ENCODE assay signal across 17 mouse cellular contexts in the genomic region with DNA sequence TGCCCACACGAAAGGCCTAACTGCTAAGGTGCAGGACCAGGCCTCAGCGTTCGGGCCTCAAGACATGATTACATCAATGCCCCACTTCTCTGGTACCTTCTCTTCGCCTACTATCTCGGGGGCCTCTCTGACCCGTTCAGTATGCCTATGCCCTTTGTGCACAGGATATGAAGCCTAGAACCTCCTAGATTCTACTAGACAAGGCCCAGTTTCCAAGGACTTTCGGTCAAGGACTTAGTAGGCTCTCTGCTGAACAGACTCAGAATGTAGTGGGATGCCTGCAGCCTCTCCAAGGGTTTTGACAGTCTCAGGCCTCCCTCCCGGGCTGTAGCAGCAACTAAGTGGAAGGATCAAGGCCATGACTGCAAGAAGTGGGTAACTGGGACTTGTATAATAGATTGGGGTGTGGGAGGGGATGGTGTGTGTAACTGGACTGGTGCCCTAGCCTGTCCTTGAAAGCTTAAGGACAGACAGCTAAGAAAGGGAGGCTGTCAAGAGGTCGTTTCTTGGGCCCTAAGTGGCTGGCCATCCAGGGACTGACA. TPM values are rescaled to one million over a fixed set of nuclear protein-coding genes. Genes with fewer than 3 reads are reported as not detected.
DNase-seq lines count a peak whose midpoint lies in the region; ATAC-seq and TF ChIP-seq lines count a peak whose summit lies in the region.
"Had no signal": no experiment of that assay in that cellular context is flagged by ENCODE, and none has a peak within 500 bp of the region (broad histone marks: within the 10 kb centered on the region; RNA-seq: fewer than 3 reads in every experiment).

No protein-coding gene starts in this region.

- H3K9ac ChIP-seq in hindbrain, embryonic 12.5 days = no peak overlapping the region
- no peak overlapping the region for H3K9ac ChIP-seq in hindbrain, embryonic 16.5 days (ENCODE audit: low read depth, low read length)
- H3K9ac ChIP-seq in neural tube, embryonic 15.5 days (replicated peaks) = no peak overlapping the region

- no peak for TF ChIP-seq CTCF in layer of hippocampus, adult 2 months (conservative IDR thresholded peaks at IDR 0.05)

- no peak overlapping the region for H3K27ac ChIP-seq in hindbrain, embryonic 12.5 days
- H3K27ac ChIP-seq in hindbrain, embryonic 16.5 days (ENCODE audit: low read depth, low read length) = no peak overlapping the region
- no peak overlapping the region for H3K27ac ChIP-seq in neural tube, embryonic 15.5 days (replicated peaks)
- no peak overlapping the region for H3K27ac ChIP-seq in limb, embryonic 10.5 days
- no peak overlapping the region for H3K27ac ChIP-seq in layer of hippocampus, adult 2 months
- H3K27ac ChIP-seq: heart, adult 2 months had no signal

- peaks cover 43% of the 10 kb centered on the region for H3K4me1 ChIP-seq in hindbrain, embryonic 12.5 days
- H3K4me1 ChIP-seq in hindbrain, embryonic 16.5 days (ENCODE audit: control insufficient read depth, insufficient read depth, low read depth, low read length) = peaks cover 26% of the 10 kb centered on the region
- peaks cover 49% of the 10 kb centered on the region for H3K4me1 ChIP-seq in neural tube, embryonic 15.5 days
- H3K4me1 ChIP-seq in limb, embryonic 10.5 days = peaks cover 55% of the 10 kb centered on the region

- H3K9me3 ChIP-seq in hindbrain, embryonic 12.5 days (replicated peaks) = no peaks in the 10 kb centered on the region
- no peaks in the 10 kb centered on the region for H3K9me3 ChIP-seq in hindbrain, embryonic 16.5 days (ENCODE audit: control insufficient read depth, low read length)
- H3K9me3 ChIP-seq in neural tube, embryonic 15.5 days (replicated peaks) = no peaks in the 10 kb centered on the region
- no peaks in the 10 kb centered on the region for H3K9me3 ChIP-seq in limb, embryonic 10.5 days (replicated peaks)

- peak overlapping the region; percentile 23; the same call in 1 of the 2 replicates for H3K4me3 ChIP-seq in hindbrain, embryonic 12.5 days
- no peak overlapping the region for H3K4me3 ChIP-seq in hindbrain, embryonic 16.5 days (ENCODE audit: low read length)
- H3K4me3 ChIP-seq in neural tube, embryonic 15.5 days (replicated peaks) = no peak overlapping the region
- H3K4me3 ChIP-seq in limb, embryonic 10.5 days = peak overlapping the region; percentile 43; the same call in 1 of the 2 replicates
- no peak overlapping the region for H3K4me3 ChIP-seq in layer of hippocampus, adult 2 months
- H3K4me3 ChIP-seq: myocyte had no signal

- 10% methylated on average over 9 of the region's 9 CpGs for WGBS in hindbrain, embryonic 12.5 days
- 32% methylated on average over 9 of the region's 9 CpGs for whole genome bisulfite sequencing in hindbrain, embryonic 16.5 days
- 19% methylated on average over 9 of the region's 9 CpGs for WGBS in neural tube, embryonic 15.5 days
- 9% methylated on average over 9 of the region's 9 CpGs for WGBS in limb, embryonic 10.5 days

- no peak overlapping the region for H3K4me2 ChIP-seq in hindbrain, embryonic 12.5 days (replicated peaks)
- no peak overlapping the region for H3K4me2 ChIP-seq in hindbrain, embryonic 16.5 days (ENCODE audit: low read length)
- no peak overlapping the region for H3K4me2 ChIP-seq in neural tube, embryonic 15.5 days

- peaks cover 97% of the 10 kb centered on the region for H3K27me3 ChIP-seq in hindbrain, embryonic 12.5 days
- peaks cover 77% of the 10 kb centered on the region for H3K27me3 ChIP-seq in hindbrain, embryonic 16.5 days (replicated peaks; ENCODE audit: control insufficient read depth, insufficient read depth, low read length)
- H3K27me3 ChIP-seq in neural tube, embryonic 15.5 days (replicated peaks) = peaks cover 93% of the 10 kb centered on the region
- peaks cover 98% of the 10 kb centered on the region for H3K27me3 ChIP-seq in limb, embryonic 10.5 days (ENCODE audit: low read depth, poor library complexity, severe bottlenecking)

- ATAC-seq in hindbrain, embryonic 12.5 days (ENCODE audit: low FRiP score) = no peak
- no peak for ATAC-seq in hindbrain, embryonic 16.5 days
- ATAC-seq in neural tube, embryonic 15.5 days (ENCODE audit: low FRiP score) = no peak

- H3K36me3 ChIP-seq in hindbrain, embryonic 12.5 days = no peaks in the 10 kb centered on the region
- H3K36me3 ChIP-seq in hindbrain, embryonic 16.5 days (ENCODE audit: control insufficient read depth, insufficient read depth, low read length) = no peaks in the 10 kb centered on the region
- H3K36me3 ChIP-seq in neural tube, embryonic 15.5 days = no peaks in the 10 kb centered on the region
- H3K36me3 ChIP-seq in limb, embryonic 10.5 days = no peaks in the 10 kb centered on the region

- DNase-seq in neural tube, embryonic 10.5 days (ENCODE audit: extremely low spot score, low spot score) = peak; percentile 51
- no peak for DNase-seq in limb, embryonic 10.5 days (ENCODE audit: low spot score)
- no peak for DNase-seq in right cerebral cortex, postnatal 25 days
- DNase-seq in layer of hippocampus, adult 2 months (ENCODE audit: low spot score in 2 of 2) = no peak
- DNase-seq: cerebellum, adult 18-20 months; heart, adult 2 months; kidney, adult 18-20 months; kidney, postnatal 36 days; layer of hippocampus, postnatal 36 days; right cerebral cortex, postnatal 14 days had no signal

RNA-seq across cellular contexts. Expression of a gene that starts 1.3 kb away (rescaled TPM):
- polyA plus RNA-seq in hindbrain, embryonic 12.5 days (2016; fragmentation: Nextera tagmentation; extraction: Ambion mirVana) = 15.4 and 15.5 TPM in 2 replicates
- polyA plus RNA-seq in hindbrain, embryonic 16.5 days (2015; fragmentation: Nextera tagmentation; extraction: Ambion mirVana) = 0.89 and 0.90 TPM in 2 replicates
- 1.2 and 1.9 TPM in 2 replicates for polyA plus RNA-seq in neural tube, embryonic 15.5 days (2015; fragmentation: Nextera tagmentation; extraction: Ambion mirVana)
- polyA plus RNA-seq in limb, embryonic 10.5 days (2016; fragmentation: Nextera tagmentation; extraction: Ambion mirVana) = 1.1 and 1.7 TPM in 2 replicates
- total RNA-seq in layer of hippocampus, adult 2 months (2021) = 1 to 10 TPM; 1.4 to 1.5 TPM
- total RNA-seq: hematopoietic stem cell, adult 5-6 weeks; liver, adult 2 months had no signal

RNA-seq across cellular contexts. Expression of a gene that starts 33.1 kb away (rescaled TPM):
- 10.1 and 11.1 TPM in 2 replicates for polyA plus RNA-seq in hindbrain, embryonic 12.5 days (2016; fragmentation: Nextera tagmentation; extraction: Ambion mirVana)
- polyA plus RNA-seq in hindbrain, embryonic 16.5 days (2015; fragmentation: Nextera tagmentation; extraction: Ambion mirVana) = 9.6 and 9.7 TPM in 2 replicates
- 10.1 and 11.5 TPM in 2 replicates for polyA plus RNA-seq in neural tube, embryonic 15.5 days (2015; fragmentation: Nextera tagmentation; extraction: Ambion mirVana)
- polyA plus RNA-seq in limb, embryonic 10.5 days (2016; fragmentation: Nextera tagmentation; extraction: Ambion mirVana) = 1.8 and 2.8 TPM in 2 replicates
- 1 to 10 TPM; 1.0 to 1.4 TPM for total RNA-seq in layer of hippocampus, adult 2 months (2021)
- total RNA-seq: liver, adult 2 months had no signal
- polyA plus RNA-seq: liver, adult 2 months had no signal

RNA-seq across cellular contexts. Expression of a gene that starts 37.1 kb away (rescaled TPM):
- 12.6 and 13.5 TPM in 2 replicates for polyA plus RNA-seq in hindbrain, embryonic 12.5 days (2016; fragmentation: Nextera tagmentation; extraction: Ambion mirVana)
- polyA plus RNA-seq in hindbrain, embryonic 16.5 days (2015; fragmentation: Nextera tagmentation; extraction: Ambion mirVana) = 18.7 and 22.6 TPM in 2 replicates
- 14.0 and 21.3 TPM in 2 replicates for polyA plus RNA-seq in neural tube, embryonic 15.5 days (2015; fragmentation: Nextera tagmentation; extraction: Ambion mirVana)
- polyA plus RNA-seq in limb, embryonic 10.5 days (2016; fragmentation: Nextera tagmentation; extraction: Ambion mirVana) = 2.3 and 4.7 TPM in 2 replicates
- total RNA-seq in layer of hippocampus, adult 2 months (2021) = 100 to 1,000 TPM; 207 to 223 TPM
- total RNA-seq: hematopoietic stem cell, adult 5-6 weeks; liver, adult 2 months had no signal
- polyA plus RNA-seq: liver, adult 2 months; thymus, postnatal 0 days had no signal

RNA-seq across cellular contexts. Expression of a gene that starts 40.6 kb away (rescaled TPM):
- polyA plus RNA-seq in hindbrain, embryonic 12.5 days (2016; fragmentation: Nextera tagmentation; extraction: Ambion mirVana) = 98.7 and 105 TPM in 2 replicates
- 230 and 249 TPM in 2 replicates for polyA plus RNA-seq in hindbrain, embryonic 16.5 days (2015; fragmentation: Nextera tagmentation; extraction: Ambion mirVana)
- 185 and 216 TPM in 2 replicates for polyA plus RNA-seq in neural tube, embryonic 15.5 days (2015; fragmentation: Nextera tagmentation; extraction: Ambion mirVana)
- polyA plus RNA-seq in limb, embryonic 10.5 days (2016; fragmentation: Nextera tagmentation; extraction: Ambion mirVana) = 19.4 and 29.1 TPM in 2 replicates
- total RNA-seq in layer of hippocampus, adult 2 months (2021) = 100 to 1,000 TPM; 560 to 619 TPM

Comparison
In these comparisons a context has a peak if more than half of its experiments do, and no peak if none do; other contexts are left out.
1. H3K4me3 ChIP-seq: peak in hindbrain, embryonic 12.5 days (single experiment) and limb, embryonic 10.5 days (single experiment); none in hindbrain, embryonic 16.5 days (single experiment), neural tube, embryonic 15.5 days (single experiment) and layer of hippocampus, adult 2 months (single experiment).